Mouse (Mus musculus) retina, embryonic 14.5 days (tissue): ENCODE measurements around the gene Ankrd23.
A peak's percentile ranks its signal among the peaks of the same experiment; 100 is the strongest.

Experiments
- DNase-seq: peaks from one replicate; pipeline ENCODE4 v3.0.0-alpha.2; 2015; ENCODE audit warnings: low spot score

Ankrd23 gene

GRCm38 (mm10) chr1:36563197-36563596 is 26.5 kb upstream of the Ankrd23 start:
- no peak for DNase-seq

- DNase-seq: no peak
These were observed 25.7 kb upstream of the Ankrd23 start for GRCm38 (mm10) chr1:36562388-36562787.

GRCm38 (mm10) chr1:36560903-36561302 is 24.2 kb upstream of the Ankrd23 start:
- DNase-seq: no peak

- no peak for DNase-seq
These were observed 23.2 kb upstream of the Ankrd23 start for GRCm38 (mm10) chr1:36559888-36560287.

- DNase-seq: peak; percentile 47
These were observed 22.6 kb upstream of the Ankrd23 start for GRCm38 (mm10) chr1:36559256-36559655.

DNA sequence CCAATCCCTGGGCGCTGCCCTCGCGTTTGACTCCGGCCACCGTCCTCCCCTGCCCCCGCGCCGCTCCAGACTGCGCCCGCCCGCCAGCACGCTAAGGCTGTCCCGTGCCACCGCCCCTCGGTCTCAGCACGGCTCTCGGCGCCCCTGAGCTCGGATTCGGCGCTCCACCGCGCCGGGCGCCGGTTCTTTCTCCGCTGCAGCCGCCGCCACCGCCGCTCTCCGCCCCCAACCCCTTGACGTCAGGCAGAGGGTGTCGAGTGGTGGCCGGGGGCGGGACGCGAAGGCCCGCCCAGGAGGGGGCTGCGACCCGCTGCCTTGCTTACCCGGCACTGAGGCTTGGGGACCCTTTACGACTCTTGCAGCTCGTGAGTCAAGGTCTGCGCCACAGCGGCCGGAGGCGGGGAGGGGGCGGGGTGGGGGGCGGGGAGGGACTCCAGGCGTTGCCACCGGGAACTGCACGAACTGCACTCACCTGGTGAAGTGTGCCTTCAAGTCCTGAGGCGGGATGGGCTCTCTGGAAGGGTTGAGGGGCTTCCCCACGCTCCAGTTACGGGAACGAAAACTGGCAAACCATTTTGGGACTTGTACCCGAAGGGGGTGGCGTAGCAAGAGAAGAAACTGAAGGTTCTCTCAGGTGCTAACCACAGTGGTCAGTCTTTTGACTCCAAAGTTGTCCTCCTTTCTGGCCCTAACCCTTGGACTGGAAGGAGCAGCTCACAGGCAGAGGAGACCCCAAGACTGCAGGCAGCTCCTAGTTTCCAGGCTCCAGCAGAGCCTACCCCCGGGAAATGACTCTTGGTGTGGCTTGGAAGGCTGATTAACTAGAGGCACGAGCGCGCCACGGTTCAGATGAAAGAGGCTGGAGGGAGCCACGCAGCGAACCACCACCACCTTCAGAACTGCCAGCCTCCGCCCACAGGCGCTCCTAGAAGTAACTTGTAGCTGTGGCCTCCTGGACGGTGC is 21.6 kb upstream of the Ankrd23 start, which contains the start of gene Sema4c:
TSS of gene Sema4c (minus strand) at position 319 of the 963 bp plus-strand sequence.
- DNase-seq: peak; percentile 78

DNA sequence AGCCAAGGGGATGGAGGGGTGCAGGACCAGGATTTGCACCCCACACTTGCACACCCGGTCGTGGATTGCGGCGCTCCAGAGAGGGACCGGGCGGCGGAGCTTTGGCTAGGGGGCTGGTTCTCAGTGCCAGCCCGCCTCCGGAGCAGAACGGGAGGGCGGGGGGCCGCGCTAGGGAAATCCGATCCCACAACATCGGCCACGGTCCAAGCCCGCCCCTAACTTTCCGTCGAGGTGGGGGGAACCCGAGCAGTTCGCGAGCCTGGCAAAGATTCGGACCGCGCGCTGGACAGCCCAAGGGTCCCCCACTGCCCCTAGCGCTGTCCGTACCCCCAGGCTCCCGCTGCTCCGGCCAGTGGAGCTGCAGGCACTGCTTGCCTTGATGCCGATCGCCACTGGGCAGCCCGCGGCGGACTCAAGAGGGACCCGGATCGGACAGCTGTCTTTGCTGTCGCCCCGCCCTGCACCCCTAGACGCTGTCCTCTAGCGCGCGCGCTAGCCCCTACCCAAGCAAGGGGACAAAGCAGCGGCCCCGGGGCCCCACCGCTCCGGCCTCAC is 20.9 kb upstream of the Ankrd23 start:
- DNase-seq: peak; percentile 75

DNA sequence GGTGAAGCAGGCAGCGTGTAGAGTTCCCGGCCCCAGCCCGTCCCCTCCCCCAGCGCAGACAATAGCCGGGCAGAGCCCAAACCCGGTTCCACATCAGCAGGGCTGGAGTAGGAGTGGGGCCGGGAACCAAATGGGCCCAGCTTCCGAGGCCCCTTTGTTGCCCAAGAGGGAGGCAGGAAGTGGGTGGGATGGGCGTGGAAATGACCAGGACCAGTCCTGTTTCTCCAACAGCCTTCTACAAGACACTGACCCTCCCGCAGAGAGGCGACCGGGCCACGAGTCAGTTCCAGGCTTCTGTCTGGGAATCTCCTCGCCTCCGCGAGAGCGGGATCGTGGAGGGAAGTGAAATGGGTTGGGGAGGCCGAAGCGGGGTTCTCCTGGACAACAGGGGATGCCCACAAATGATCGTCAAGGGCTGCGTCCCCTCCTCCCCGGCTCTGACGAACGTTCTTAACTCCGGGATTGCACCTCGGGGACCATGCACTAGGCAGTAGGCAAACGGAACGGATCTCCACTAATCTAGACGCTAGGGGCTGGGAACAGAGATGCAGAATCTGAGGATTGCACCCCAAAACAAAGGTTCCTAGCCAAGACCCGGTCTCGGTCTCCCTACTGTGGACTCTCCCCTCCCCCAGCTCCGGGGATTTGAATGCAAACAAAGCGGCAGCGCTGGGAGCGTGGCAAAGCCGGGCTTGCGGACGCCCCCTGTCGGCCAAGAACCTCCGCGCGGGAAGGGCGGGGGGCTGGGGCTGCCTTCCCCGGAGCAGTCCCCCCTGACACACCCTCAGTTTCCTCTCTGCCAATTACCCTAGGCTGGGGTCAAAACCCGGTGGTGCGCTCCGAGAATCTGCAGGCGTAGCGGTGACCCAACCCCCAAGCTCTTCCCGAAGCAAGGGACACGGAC is 20.1 kb upstream of the Ankrd23 start:
- DNase-seq: peak; percentile 96

- DNase-seq: no peak
These were observed 19.2 kb upstream of the Ankrd23 start for GRCm38 (mm10) chr1:36555798-36556395.

- no peak for DNase-seq
These were observed 18.1 kb upstream of the Ankrd23 start for GRCm38 (mm10) chr1:36554633-36555399.

DNA sequence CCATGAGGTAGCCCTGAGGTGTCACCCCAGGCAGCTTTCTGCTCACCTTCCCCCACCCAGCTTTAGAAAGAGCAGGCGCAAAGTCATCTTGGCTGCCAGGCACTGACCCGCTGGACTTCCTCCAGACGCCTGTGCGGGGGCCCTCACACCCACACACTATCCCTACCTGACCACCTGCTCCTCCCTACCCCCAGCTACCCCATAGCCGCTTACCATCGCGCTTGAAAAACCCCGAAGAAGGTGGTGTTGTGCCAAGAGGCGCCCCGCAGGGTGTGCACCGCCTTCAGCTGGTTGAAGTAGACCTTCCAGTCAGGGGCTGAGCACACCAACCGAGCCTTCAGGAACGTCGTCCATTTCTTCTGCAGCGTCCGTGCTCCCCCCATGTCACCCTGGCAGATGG is 15.8 kb upstream of the Ankrd23 start:
- no peak for DNase-seq

DNA sequence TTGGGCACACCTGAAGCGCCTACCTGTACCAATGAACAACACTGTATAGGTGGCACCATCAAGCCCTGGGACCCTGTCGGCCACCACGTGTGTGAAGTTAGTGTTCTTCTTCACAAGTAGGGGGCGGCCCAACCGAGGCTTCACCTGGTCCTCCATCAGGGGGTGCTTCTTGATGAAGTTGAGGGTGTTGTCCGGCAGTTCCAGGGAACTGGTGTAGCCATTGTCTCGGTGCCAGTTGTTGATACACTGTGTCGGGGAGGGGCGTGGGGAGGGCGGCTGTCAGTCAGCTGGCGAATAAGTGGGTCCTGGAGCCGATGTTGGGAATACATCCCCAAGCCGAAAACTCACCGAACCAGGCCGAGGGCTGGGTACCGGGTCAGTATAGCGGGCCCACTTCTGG is 15.2 kb upstream of the Ankrd23 start:
- no peak for DNase-seq

- DNase-seq: no peak
These were observed 13.6 kb upstream of the Ankrd23 start for GRCm38 (mm10) chr1:36550075-36550863.

DNA sequence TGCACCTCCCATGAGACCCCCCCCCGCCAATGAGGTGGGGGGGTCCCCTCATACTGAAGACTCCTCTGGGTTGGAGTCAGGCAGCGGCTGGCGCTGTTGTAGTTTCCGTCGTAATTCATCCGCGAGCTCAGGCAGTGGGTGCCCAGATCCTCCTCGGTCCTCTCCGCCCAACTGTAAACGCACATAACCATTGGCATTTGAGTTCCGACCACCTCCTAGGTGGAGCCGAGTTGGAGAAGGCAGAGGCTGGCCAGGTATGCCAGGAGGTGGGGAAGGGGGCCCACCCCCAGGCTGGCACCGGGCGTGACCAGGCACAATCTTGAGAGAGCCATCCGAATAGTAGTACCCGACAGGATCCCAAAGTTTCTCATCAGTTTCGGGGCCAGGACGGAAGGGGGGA is 12.8 kb upstream of the Ankrd23 start:
- DNase-seq: no peak

DNA sequence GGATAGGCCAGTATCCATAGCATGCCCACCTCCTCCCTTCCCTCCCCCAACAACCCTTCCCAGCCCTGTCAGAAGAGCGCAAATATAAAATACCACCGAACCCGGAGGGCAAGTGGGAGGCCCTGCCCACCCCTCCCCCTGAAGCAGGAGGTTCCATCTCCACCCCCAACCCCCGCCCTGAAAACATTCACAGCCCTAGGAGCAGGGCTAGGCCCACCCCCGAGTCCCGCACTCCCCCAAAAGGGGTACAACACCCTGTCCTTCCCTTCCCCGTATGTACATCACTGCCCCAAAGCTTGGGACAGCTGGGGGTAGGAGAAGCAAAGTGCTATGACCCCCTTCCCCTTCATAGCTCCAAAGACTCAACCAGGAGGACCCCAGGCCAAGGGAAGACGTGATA is 12.1 kb upstream of the Ankrd23 start:
- no peak for DNase-seq

DNA sequence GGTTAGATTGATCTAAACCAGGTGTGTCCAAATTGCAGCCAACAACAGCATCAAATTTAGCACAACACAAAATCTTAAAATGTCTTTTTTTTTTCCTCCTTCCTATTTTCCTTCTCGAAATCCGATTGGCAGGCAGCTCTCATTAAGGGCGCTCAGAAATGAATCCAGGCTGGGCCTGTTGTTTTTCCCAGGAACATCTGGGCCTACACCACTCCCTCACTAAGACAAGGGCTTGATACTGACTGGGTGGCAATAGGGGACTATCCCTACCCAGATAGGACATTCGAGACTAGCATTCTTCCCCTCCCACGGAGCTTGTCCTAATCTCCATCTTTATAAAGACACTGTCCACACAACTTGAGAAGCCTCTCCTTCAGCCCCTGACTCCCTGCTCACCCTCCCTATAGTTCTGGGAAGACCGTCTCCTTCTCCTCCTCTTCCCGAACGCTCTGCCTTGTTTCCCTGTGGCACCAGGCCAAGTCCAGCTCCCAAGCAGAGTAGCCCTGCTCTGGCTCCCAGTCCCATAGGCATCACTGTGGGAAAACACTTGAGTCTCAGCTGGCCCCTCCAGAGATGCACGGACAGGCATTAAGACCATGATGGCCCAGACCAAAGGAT is 11.4 kb upstream of the Ankrd23 start:
- no peak for DNase-seq

DNA sequence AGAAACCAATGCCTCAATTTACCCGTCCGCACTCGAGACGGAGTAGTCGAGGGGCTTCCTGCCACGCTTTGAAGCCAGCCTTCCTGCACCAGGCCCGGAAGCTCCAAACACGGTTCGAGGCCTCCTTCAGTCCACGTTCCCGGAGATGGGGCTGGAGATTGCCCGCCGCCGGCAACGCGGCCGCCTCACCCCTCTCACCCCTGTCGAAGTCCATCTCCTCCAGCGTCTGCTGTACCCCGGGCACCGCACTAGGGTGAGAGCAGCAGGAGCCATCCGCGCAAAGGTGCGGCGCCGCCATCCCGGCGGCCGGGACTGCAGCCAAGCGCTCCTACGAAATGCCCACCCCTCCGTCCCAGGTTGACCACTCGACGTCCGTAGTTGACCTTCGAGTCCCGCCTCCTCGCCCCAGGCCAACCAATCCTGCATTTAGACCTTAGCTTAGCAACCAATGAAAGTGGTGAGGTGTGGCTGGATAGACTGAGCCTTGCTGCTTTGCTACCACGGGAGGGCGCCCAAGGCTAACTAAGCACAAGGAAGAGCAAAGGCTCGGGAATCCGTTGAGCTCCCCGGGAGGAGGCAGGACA is 10.3 kb upstream of the Ankrd23 start, which contains the start of gene Ankrd39:
TSS of gene Ankrd39 (minus strand) at position 558 of the 584 bp plus-strand sequence.
- DNase-seq: peak; percentile 98

DNA sequence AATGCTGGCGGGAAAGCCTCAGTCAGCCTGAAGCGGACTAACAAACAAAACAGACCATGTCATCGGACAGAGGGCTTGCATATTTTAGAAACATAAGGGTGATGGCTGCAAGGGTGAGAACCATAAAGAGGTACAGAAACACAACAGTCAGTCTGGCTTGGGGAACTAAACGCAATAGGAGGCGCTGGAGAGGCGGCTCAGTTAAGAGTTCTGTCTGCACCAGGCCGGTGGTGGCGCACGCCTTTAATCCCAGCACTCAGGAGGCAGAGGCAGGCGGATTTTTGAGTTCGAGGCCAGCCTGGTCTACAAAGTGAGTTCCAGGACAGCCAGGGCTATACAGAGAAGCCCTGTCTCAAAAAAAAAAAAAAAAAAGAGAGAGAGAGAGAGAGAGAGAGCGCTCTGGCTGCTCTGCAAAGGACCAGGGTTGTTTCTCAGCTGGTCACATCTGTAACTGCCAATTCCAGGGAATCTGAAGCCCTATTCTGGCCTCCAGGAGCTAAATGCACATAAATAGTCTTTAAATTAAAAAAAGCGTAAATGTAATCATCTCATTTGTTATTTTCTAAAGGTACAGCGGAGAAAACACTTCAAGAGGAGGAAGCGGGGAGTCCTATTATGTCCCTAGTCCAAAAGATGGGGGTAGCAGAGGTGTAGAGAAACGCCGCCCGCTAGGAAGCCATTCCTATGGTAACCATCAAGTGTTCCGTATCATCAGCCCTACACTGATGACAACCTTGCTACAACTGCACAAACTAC is 9.3 kb upstream of the Ankrd23 start:
- no peak for DNase-seq

DNA sequence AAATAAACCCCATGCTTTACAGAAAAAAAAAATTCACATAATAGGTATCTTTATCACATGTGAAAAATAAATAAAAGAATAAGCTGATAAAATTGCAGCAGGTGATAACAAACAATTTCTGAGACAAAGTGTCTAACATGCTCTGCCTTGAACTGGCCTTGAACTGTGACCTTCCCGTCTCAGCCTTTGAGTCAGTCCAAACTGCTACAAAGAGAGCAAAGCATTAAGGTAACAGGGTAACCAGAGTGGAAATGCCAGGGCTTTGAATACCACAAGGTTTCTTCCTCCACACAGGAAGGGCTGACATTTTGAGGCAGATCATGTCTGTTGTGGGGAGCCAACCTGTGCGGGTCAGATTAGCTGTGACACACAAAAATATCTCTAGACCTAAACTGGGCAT is 8.7 kb upstream of the Ankrd23 start:
- DNase-seq: no peak
